Mouse (Mus musculus): ENCODE results near the gene Krt6b.

GRCm38 (mm10) chr15:101707454-101707853 is 27.4 kb upstream of the Krt6b start:
- no peak for TF ChIP-seq GABPA (IDR thresholded peaks at IDR 0.05; ENCODE audit: low read depth, low read length)
- TF ChIP-seq ZC3H11A (IDR thresholded peaks at IDR 0.05; ENCODE audit: low read depth, low read length): no peak
- no peak for TF ChIP-seq RAD21 (IDR thresholded peaks at IDR 0.05; ENCODE audit: low read depth, low read length)
- no peak for TF ChIP-seq CTCF (IDR thresholded peaks at IDR 0.05 in 2 of 3, conservative IDR thresholded peaks at IDR 0.05 in 1 of 3; ENCODE audit: control insufficient read depth in 1 of 3, insufficient read depth in 1 of 3, low read depth in 2 of 3, low read length in 3 of 3, poor library complexity in 1 of 3, severe bottlenecking in 1 of 3)
- no peak for TF ChIP-seq POLR2A (IDR thresholded peaks at IDR 0.05; ENCODE audit: control insufficient read depth in 1 of 2, insufficient read depth in 1 of 2, low read depth in 1 of 2, low read length in 2 of 2, poor library complexity in 1 of 2)
- no peak for TF ChIP-seq E2F4 (IDR thresholded peaks at IDR 0.05; ENCODE audit: borderline replicate concordance, low read depth, low read length)
- TF ChIP-seq CHD1 (IDR thresholded peaks at IDR 0.05; ENCODE audit: low read depth, low read length): no peak
- no peak for TF ChIP-seq ZNF384 (IDR thresholded peaks at IDR 0.05; ENCODE audit: low read depth, low read length)
- no peak for TF ChIP-seq BHLHE40 (IDR thresholded peaks at IDR 0.05; ENCODE audit: borderline replicate concordance, low read depth, low read length)
